Mouse (Mus musculus): ENCODE results near the gene Banp. TPM values are rescaled to one million over a fixed set of nuclear protein-coding genes. Genes with fewer than 3 reads are reported as not detected.

Banp gene
- polyA plus RNA-seq, 1 experiment from 2014 or later, result 29.4 TPM

- no peak for DNase-seq (ENCODE audit: low spot score)
These were observed 106.6 kb downstream of the Banp start for GRCm38 (mm10) chr8:122056113-122056512.

GRCm38 (mm10) chr8:122056882-122057281 lies 107.3 kb downstream of the Banp start:
- DNase-seq (ENCODE audit: low spot score), result no peak

GRCm38 (mm10) chr8:122058510-122058909 lies 109.0 kb downstream of the Banp start:
- no peak for DNase-seq (ENCODE audit: low spot score)

GRCm38 (mm10) chr8:122058951-122059350 lies 109.4 kb downstream of the Banp start:
- DNase-seq (ENCODE audit: low spot score), result no peak

GRCm38 (mm10) chr8:122062508-122063223 lies 113.1 kb downstream of the Banp start:
- DNase-seq (ENCODE audit: low spot score), result no peak

GRCm38 (mm10) chr8:122064353-122064752 lies 114.8 kb downstream of the Banp start:
- no peak for DNase-seq (ENCODE audit: low spot score)

- no peak for DNase-seq (ENCODE audit: low spot score)
These were observed 118.4 kb downstream of the Banp start for GRCm38 (mm10) chr8:122067783-122068505.

GRCm38 (mm10) chr8:122068609-122069008 lies 119.1 kb downstream of the Banp start:
- DNase-seq (ENCODE audit: low spot score), result no peak

- DNase-seq (ENCODE audit: low spot score), result no peak
These were observed 119.7 kb downstream of the Banp start for GRCm38 (mm10) chr8:122069281-122069680.

- no peak for DNase-seq (ENCODE audit: low spot score)
These were observed 121.6 kb downstream of the Banp start for GRCm38 (mm10) chr8:122071193-122071592.

GRCm38 (mm10) chr8:122073964-122074363 lies 124.4 kb downstream of the Banp start:
- no peak for DNase-seq (ENCODE audit: low spot score)

GRCm38 (mm10) chr8:122074442-122074841 lies 124.9 kb downstream of the Banp start:
- DNase-seq (ENCODE audit: low spot score), result no peak

GRCm38 (mm10) chr8:122074977-122075376 lies 125.4 kb downstream of the Banp start:
- DNase-seq (ENCODE audit: low spot score), result no peak

GRCm38 (mm10) chr8:122076183-122076842 lies 126.8 kb downstream of the Banp start:
- DNase-seq (ENCODE audit: low spot score), result no peak

GRCm38 (mm10) chr8:122078321-122078720 lies 128.8 kb downstream of the Banp start:
- no peak for DNase-seq (ENCODE audit: low spot score)

Small RNAs within 50 kb of the gene (microRNA-seq; reads per million reads assigned to microRNA genes)
- gene Mir7237 (ENCODE audit: borderline number of aligned reads), result not detected

Other genes starting within 250 kb of the Banp start
- 0.04 TPM in 1 of 2 replicates, not detected in the other for gene Jph3, start 220.1 kb upstream of the Banp start, polyA plus RNA-seq (2015; fragmentation: Nextera tagmentation; extraction: Ambion mirVana)
- 31.6 and 32.7 TPM in 2 replicates for gene Klhdc4, start 120.2 kb upstream of the Banp start, polyA plus RNA-seq (2015; fragmentation: Nextera tagmentation; extraction: Ambion mirVana)
- 15.0 and 16.7 TPM in 2 replicates for gene Slc7a5, start 42.1 kb upstream of the Banp start, polyA plus RNA-seq (2015; fragmentation: Nextera tagmentation; extraction: Ambion mirVana)
- 0.13 and 0.22 TPM in 2 replicates for gene Car5a, start 4.8 kb upstream of the Banp start, polyA plus RNA-seq (2015; fragmentation: Nextera tagmentation; extraction: Ambion mirVana)

Measured in thymus, postnatal 0 days (tissue).